Mouse (Mus musculus): ENCODE measurements around the gene Rpl13a. TPM values are rescaled to one million over a fixed set of nuclear protein-coding genes. Genes with fewer than 3 reads are reported as not detected.
"Not testable (repeated sequence)": the region's sequence is repeated elsewhere in the genome, so short reads cannot be mapped to it uniquely, and the experiment has no call there.

The Rpl13a gene
- total RNA-seq (2018; cell fraction: chromatin; rRNA removed) = 100 to 1,000 TPM in 17 of 26 experiments, 10 to 100 TPM in 9; 38.7 to 450 (median 112) TPM
- 1,000 to 10,000 TPM in 22 of 26 experiments, 100 to 1,000 TPM in 4; 829 to 2,559 (median 1,296) TPM for total RNA-seq (2018; cell fraction: cytosol; rRNA removed)
- total RNA-seq (2018; cell fraction: nucleus; rRNA removed) = 100 to 1,000 TPM; 139 to 424 (median 252) TPM
- polyA plus RNA-seq (2018) = 804 to 2,026 TPM (median 1,578 TPM) in 3 replicates

DNA sequence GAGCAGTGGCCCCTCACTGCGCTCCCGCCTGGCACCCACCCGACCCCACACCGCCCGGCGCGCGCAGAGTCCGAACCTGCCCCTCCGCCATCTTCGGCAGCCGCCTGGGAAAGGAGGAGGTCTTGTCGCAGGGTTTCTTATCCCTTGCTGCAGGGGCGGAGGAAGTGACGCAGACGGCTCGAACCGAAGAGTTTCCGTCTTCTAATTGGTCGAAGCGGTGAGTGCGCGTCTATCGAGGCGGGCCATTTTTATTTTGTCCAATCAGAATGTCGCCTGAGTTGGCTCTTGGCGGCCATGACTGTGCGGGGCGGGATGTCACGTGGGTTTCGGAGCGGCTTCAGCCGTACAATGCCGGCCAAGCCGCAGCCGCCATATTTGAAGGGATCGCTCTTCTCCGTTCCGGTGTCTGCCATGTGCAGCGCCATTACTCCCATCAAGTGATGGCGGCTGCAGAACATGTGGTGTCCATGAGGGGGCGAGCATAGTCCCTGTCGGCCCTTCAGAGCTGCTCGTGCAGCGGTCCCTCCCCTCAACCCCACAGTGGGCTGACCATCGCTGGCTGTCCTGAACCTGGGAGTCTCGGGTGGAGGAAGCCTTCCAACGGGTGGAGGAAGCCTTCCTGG is at the start of gene Rpl13a:
Gene Rpl13a (minus strand): TSS at position 138 of the 623 bp plus-strand sequence.
- peaks cover 29% of the 10 kb centered on the region for H3K79me2 ChIP-seq (ENCODE audit: inconsistent target)
- WGBS (ENCODE audit: missing documents) = under 1% methylated on average over 48 of the region's 48 CpGs
- peak within 1 kb of the TSS; percentile 90 for H3K27ac ChIP-seq
- peak within 1 kb of the TSS; percentile 99 for H3K4me3 ChIP-seq (ENCODE audit: inconsistent target)
- peaks cover 21% of the 10 kb centered on the region for H3K36me3 ChIP-seq (ENCODE audit: inconsistent target)

DNA sequence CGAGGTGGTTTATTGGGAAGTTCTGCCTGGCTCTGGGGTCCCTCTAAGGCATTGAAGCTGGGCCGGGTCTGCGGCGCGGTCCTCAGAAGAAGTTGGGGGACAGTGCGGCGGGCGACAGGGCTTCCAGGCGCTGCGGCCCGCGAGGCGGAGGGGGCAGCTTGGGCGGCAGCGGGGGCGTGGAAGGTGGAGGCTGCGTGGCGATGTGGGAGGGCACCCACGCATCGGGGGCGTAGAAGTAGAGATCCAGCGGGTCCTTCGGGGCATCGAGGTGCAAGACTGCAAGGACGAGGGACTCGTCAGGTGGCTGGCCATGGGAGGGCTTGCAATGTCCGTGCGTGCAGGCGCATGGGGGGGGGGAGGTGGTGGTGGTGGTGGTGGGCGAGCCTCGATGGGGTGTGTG is 47.8 kb upstream of the Rpl13a start:
- no peaks in the 10 kb centered on the region for H3K79me2 ChIP-seq (ENCODE audit: inconsistent target)
- H3K27ac ChIP-seq = no peak overlapping the region
- no peaks in the 10 kb centered on the region for H3K36me3 ChIP-seq (ENCODE audit: inconsistent target)
- no peak overlapping the region for H3K4me3 ChIP-seq (ENCODE audit: inconsistent target)
- WGBS (ENCODE audit: missing documents) = 5% methylated on average over 30 of the region's 31 CpGs

DNA sequence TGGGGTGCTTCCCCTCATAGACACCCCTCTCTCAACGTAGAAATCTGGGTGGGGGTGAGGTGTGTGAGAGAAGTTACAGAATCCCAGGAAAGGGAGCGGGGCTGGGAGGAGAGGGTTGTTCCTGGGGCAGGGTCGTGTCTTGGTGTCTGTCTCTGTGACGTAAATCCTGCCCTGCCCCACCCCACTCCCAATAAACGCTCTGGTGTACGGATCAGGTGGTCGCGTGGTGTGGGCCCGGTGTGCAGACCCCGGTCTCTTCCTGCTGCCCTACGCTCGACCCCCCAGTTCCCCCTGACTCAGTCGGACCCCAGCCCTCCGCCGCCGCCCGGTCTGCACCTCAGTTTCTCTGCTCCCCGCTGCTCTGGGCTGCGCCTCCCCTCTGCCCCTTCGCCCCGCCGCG is 47.4 kb upstream of the Rpl13a start:
- H3K4me3 ChIP-seq (ENCODE audit: inconsistent target) = no peak overlapping the region
- no peaks in the 10 kb centered on the region for H3K36me3 ChIP-seq (ENCODE audit: inconsistent target)
- WGBS (ENCODE audit: missing documents) = 11% methylated on average over 13 of the region's 23 CpGs
- H3K79me2 ChIP-seq (ENCODE audit: inconsistent target) = no peaks in the 10 kb centered on the region
- H3K27ac ChIP-seq = no peak overlapping the region

DNA sequence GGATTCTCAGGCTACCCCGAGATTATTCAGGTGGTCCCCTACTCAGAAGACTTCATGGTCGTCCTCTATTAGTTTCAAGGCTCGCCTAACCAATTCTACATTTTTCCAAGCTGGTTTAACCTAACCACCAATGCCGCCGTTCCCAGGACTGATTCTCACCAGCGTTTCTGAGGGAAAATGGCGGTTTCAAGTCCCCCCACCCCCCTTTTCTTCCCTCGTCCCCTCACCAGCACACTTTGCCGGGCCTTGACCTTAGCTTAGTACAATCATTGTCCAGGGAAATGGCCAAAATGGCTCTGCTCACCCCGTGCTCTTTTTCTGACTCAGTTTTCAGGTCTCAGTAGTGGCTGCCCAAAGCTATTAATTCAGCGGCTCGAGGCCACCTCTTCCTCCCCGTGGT is 46.8 kb upstream of the Rpl13a start:
- 4% methylated on average over 13 of the region's 13 CpGs for WGBS (ENCODE audit: missing documents)
- Histone ChIP-seq H3K4me3 (ENCODE audit: inconsistent target) (no peak overlapping the region), H3K79me2 (ENCODE audit: inconsistent target) (no peaks in the 10 kb centered on the region)

DNA sequence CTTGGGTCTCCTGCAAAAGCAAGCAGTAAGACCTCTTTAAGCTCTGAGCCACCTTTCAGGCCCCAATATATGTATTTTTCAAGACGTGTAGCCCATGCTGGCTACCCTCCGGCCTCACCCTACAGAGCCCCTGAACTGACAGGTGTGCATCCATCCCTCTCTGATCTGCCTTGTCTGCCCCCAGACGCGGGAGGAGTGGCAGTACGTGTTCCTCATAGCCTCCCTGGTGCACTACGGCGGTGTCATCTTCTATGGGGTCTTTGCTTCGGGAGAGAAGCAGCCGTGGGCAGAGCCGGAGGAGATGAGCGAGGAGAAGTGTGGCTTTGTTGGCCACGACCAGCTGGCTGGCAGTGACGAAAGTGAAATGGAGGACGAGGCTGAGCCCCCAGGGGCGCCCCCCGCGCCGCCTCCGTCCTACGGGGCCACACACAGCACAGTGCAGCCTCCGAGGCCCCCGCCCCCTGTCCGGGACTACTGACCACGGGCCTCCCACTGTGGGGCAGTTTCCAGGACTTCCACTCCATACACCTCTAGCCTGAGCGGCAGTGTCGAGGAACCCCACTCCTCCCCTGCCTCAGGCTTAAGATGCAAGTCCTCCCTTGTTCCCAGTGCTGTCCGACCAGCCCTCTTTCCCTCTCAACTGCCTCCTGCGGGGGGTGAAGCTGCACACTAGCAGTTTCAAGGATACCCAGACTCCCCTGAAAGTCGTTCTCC is 46.2 kb upstream of the Rpl13a start:
- Histone ChIP-seq H3K79me2 (ENCODE audit: inconsistent target) (no peaks in the 10 kb centered on the region), H3K4me3 (ENCODE audit: inconsistent target) (no peak overlapping the region), H3K36me3 (ENCODE audit: inconsistent target) (no peaks in the 10 kb centered on the region), H3K27ac (no peak overlapping the region)
- WGBS (ENCODE audit: missing documents) = 5% methylated on average over 29 of the region's 29 CpGs

More for the DNA sequence above, 46.8 kb upstream of the Rpl13a start:
- Histone ChIP-seq H3K36me3 (ENCODE audit: inconsistent target) (no peaks in the 10 kb centered on the region), H3K27ac (no peak overlapping the region)

DNA sequence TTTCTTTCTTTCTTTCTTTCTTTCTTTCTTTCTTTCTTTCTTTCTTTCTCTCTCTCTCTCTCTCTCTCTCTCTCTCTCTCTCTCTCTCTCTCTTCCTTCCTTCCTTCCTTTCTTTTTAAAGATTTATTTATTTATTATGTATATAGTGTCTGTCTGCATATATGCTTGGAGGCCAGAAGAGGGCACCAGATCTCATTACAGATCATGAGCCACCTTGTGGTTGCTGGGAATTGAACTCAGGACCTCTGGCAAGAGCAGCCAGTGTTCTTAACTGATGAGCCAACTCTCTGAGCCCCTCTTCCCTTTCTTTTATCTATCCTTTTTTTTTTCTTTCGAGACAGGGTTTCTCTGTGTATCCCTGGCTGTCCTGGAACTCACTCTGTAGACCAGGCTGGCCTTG is 45.2 kb upstream of the Rpl13a start:
- not testable (repeated sequence) for H3K79me2 ChIP-seq (ENCODE audit: inconsistent target); H3K4me3 ChIP-seq (ENCODE audit: inconsistent target); H3K27ac ChIP-seq; H3K36me3 ChIP-seq (ENCODE audit: inconsistent target)
- 40% methylated on average over 1 of the region's 1 CpGs for WGBS (ENCODE audit: missing documents)

DNA sequence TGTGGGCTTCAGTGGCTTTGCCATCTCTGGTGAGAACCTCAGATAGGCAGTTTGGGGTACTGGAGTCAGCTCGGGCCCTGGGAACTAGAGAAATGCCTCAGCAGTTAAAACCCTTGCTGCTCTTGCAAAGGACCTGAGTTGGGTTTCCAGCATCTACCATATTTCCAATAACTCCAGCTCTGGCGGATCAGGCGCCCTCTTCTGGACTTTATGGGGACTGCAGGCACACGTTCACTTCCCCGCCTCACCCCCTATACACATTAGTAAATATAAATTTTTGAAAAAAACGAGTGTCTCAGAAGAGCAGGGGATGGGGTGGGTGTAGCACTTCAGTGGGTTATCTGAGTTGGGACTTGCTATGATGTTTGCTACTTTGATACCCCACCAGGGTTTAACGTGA is 44.4 kb upstream of the Rpl13a start:
- 64% methylated on average over 7 of the region's 7 CpGs for WGBS (ENCODE audit: missing documents)
- Histone ChIP-seq H3K4me3 (ENCODE audit: inconsistent target) (no peak overlapping the region), H3K79me2 (ENCODE audit: inconsistent target) (no peaks in the 10 kb centered on the region), H3K36me3 (ENCODE audit: inconsistent target) (no peaks in the 10 kb centered on the region), H3K27ac (no peak overlapping the region)

DNA sequence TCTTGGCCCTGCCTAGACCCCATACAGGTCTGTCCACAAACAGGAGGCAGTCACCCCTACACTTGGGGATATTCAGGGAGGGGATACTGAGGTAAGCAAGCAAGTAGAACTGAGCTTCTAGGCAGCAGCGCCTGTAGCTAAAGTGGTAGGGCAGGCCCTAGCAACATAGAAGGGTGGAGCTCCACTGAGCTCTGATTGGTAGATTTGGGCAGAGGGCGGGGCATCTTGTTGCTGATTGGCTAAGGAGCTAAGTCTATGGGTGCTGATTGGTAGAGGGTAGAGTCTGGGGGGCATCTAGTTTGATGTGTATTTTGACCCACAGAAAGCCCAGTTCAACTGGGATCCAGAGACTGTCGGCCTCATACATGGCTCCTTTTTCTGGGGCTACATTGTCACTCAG is 40.9 kb upstream of the Rpl13a start:
- no peaks in the 10 kb centered on the region for H3K79me2 ChIP-seq (ENCODE audit: inconsistent target)
- H3K36me3 ChIP-seq (ENCODE audit: inconsistent target) = no peaks in the 10 kb centered on the region
- 87% methylated on average over 3 of the region's 3 CpGs for whole genome bisulfite sequencing (ENCODE audit: missing documents)
- H3K4me3 ChIP-seq (ENCODE audit: inconsistent target) = no peak overlapping the region
- H3K27ac ChIP-seq = no peak overlapping the region

DNA sequence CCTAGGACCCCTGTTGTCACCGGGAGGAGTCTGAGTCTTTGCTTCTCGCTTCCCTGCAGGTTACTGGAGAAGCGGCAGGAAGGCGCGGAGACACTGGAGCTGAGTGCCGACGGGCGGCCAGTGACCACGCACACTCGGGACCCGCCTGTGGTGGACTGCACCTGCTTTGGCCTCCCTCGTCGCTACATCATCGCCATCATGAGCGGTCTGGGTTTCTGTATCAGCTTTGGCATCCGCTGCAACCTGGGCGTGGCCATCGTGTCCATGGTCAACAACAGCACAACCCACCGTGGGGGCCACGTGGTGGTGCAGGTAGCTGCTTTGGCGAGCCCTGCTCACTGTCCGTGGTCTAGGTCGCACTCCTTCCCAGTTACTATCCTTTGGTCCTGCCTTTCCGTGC is 40.1 kb upstream of the Rpl13a start:
- WGBS (ENCODE audit: missing documents) = 15% methylated on average over 21 of the region's 24 CpGs

DNA sequence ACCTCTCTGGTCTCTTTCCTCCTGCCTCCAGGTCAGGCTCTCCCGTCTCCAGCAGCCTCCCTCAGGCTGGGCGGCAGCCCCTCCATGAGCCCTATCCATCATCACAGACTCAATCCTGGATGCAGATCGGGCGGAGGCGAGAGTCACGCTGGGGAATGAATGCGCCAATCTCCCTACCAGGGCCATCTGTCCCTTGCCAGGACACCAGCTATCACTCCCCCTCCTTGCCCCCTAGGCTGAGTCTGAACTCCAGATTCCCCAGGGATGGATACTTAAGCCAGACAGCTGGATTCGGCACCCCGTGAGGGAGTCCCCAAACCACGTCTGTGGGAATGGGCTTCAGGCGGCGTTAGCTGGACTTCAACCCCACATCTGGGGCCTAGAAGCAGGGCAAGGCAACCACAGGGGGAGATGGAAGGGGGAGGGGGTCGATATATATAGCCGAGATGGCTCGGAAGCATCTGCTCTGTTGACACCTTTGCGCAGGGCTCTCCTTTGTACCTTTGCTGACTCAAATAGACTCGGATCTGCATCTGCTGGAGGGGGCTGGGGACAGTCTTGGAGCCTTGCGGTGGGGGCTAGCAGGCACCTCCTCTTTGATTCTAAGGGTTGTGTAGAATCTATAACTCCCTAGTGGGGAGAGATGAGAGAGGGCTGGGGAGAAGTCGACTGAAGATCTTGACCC is 39.3 kb upstream of the Rpl13a start:
- Histone ChIP-seq H3K79me2 (ENCODE audit: inconsistent target) (no peaks in the 10 kb centered on the region), H3K36me3 (ENCODE audit: inconsistent target) (no peaks in the 10 kb centered on the region), H3K27ac (no peak overlapping the region), H3K4me3 (ENCODE audit: inconsistent target) (no peak overlapping the region)
- WGBS (ENCODE audit: missing documents) = 13% methylated on average over 19 of the region's 19 CpGs

More for the DNA sequence above, 40.1 kb upstream of the Rpl13a start:
- no peak overlapping the region for H3K4me3 ChIP-seq (ENCODE audit: inconsistent target)
- no peaks in the 10 kb centered on the region for H3K79me2 ChIP-seq (ENCODE audit: inconsistent target)
- H3K36me3 ChIP-seq (ENCODE audit: inconsistent target) = no peaks in the 10 kb centered on the region
- no peak overlapping the region for H3K27ac ChIP-seq

DNA sequence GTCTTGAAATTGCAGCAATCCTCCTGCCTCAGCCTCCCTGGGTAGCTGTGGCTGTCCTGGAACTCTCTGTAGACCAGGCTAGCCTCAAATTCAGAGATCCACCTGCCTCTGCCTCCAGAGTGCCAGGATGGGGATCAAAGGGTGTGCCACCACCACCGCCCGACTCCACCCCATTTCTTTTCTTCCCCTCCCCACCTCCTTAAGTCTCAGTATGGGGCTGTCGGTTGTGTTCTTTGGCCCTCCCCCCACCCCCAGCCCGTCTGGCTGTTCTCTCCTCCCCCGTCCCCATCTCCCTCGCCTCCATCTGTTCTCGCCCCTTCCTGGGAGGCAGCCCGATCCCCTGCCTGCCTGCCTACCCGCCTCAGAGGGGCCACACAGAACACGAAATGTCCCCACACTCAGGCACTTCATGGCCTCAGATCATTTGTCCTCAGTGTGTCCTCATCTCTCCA is 38.4 kb upstream of the Rpl13a start:
- Histone ChIP-seq H3K27ac (no peak overlapping the region), H3K4me3 (ENCODE audit: inconsistent target) (no peak overlapping the region), H3K36me3 (ENCODE audit: inconsistent target) (no peaks in the 10 kb centered on the region), H3K79me2 (ENCODE audit: inconsistent target) (no peaks in the 10 kb centered on the region)
- WGBS (ENCODE audit: missing documents) = 41% methylated on average over 6 of the region's 10 CpGs

DNA sequence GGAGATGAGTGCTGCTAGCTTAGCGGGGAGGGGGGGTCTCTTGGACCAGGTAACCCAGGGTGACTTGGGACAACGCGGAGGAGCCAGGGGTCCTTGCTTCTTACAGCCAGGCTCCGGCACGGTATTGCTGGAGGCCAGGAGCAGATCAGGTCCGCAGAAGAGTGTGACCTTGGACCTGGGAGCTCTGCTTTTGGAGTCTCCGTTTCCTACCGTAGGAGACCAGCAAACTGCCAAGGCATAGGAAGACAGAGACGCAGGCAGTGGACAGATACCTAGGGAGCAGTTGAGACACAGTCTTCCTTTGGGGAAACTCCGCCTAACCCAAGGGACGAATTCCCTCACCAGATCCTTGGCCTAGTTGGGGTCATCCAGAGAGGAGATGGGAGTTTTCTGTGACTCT is 37.1 kb upstream of the Rpl13a start:
- Histone ChIP-seq H3K4me3 (ENCODE audit: inconsistent target) (no peak overlapping the region), H3K79me2 (ENCODE audit: inconsistent target) (no peaks in the 10 kb centered on the region), H3K27ac (no peak overlapping the region), H3K36me3 (ENCODE audit: inconsistent target) (no peaks in the 10 kb centered on the region)
- 82% methylated on average over 11 of the region's 11 CpGs for WGBS (ENCODE audit: missing documents)

DNA sequence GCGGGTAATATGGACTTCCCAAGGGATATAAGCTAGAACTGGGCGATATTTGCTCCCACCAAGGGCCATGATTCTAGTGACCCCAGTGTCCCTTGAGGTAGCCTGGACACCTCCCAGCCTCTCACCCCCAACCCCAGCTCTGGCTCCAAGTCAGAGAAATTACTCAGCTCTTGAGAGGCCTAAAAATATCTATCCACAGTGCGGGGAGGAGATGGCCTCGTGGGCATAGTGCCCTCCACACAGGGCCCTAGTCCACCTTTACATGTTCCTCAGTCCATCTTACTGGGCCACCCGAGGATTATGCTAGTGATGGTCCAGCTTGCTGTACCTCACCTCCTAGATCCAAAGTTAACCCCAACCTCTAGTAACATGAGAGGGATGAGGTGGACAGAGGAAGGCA is 36.3 kb upstream of the Rpl13a start:
- H3K79me2 ChIP-seq (ENCODE audit: inconsistent target) = no peaks in the 10 kb centered on the region
- H3K36me3 ChIP-seq (ENCODE audit: inconsistent target) = peaks cover 3% of the 10 kb centered on the region; the same call in 1 of the 2 replicates
- H3K27ac ChIP-seq = no peak overlapping the region
- WGBS (ENCODE audit: missing documents) = 78% methylated on average over 5 of the region's 5 CpGs
- H3K4me3 ChIP-seq (ENCODE audit: inconsistent target) = no peak overlapping the region

DNA sequence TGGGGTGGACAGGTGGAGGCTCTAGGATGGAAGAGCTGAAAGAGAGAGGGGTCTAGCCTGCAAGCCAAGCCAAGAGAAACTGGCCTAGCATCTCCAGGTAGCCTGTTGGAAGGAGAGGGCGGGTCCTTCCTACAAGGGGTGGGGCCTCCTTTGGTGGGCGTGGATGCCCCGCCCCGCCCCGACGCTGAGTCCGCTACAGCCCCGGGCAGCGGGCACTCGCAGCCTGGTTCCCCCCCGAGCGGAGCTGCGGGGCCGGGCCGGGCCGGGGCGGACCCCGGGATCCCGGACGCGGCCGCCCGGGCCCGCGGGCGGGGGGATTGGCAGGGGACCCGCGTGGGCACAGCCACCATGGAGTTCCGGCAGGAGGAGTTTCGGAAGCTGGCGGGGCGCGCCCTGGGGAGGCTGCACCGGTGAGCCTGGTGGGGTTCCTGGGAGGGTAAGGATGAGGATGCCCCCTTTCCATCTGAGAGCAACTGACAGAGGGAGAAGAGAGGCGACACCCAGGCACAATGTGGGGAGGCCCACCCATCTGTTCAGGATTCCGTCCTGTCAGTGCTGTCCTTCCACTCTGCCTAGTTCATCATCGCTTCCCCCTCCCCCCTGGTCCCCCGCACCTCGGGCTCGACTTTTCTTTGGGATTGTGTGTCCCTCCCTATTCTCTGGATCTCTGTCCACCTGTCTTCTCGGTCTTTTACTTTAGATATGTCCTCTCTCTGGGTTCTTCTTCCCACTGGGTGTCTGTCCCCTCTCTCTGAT is 35.4 kb upstream of the Rpl13a start, which contains the start of gene Slc17a7:
Gene Slc17a7 (plus strand): TSS at position 215 of the 756 bp plus-strand sequence.
- H3K79me2 ChIP-seq (ENCODE audit: inconsistent target) = no peaks in the 10 kb centered on the region
- peaks cover 8% of the 10 kb centered on the region; the same call in 1 of the 2 replicates for H3K36me3 ChIP-seq (ENCODE audit: inconsistent target)
- WGBS (ENCODE audit: missing documents) = 5% methylated on average over 38 of the region's 41 CpGs
- no peak within 1 kb of the TSS for H3K27ac ChIP-seq
- H3K4me3 ChIP-seq (ENCODE audit: inconsistent target) = no peak within 1 kb of the TSS

Measured in macrophage (primary cell).